Mouse (Mus musculus) MEL (cell line): ENCODE results near the gene Atp6v0a4. TPM values are rescaled to one million over a fixed set of nuclear protein-coding genes. Genes with fewer than 3 reads are reported as not detected.
A peak's percentile ranks its signal among the peaks of the same experiment; 100 is the strongest.

ENCODE experiments used
- DNase-seq: peaks from one replicate; pipeline ENCODE4 v3.0.0; 2011; ENCODE audit warnings: low read depth, low spot score
- H3K27ac ChIP-seq: 2 replicates; pipeline ENCODE4 v1.5.1; 2012; ENCODE audit warnings: low read depth, mild to moderate bottlenecking, control low read depth, low read length, moderate library complexity; ENCODE audit not compliant: control insufficient read depth
- H3K27me3 ChIP-seq, 2 experiments: fragments of 150-350 bp in 1 of 2; sonication (generic) in 1 of 2; 2 replicates each; pipeline ENCODE4 v1.6.1; 2012; ENCODE audit warnings: low read length in 2 of 2, mild to moderate bottlenecking in 2 of 2, improper control_type of control experiment in 1 of 2, moderate library complexity in 1 of 2; ENCODE audit not compliant: insufficient read depth in 2 of 2, control insufficient read depth in 1 of 2
- H3K36me3 ChIP-seq, 2 experiments: 2 replicates each; pipeline ENCODE4 v1.6.1; 2012 to 2014; ENCODE audit warnings: low read length in 2 of 2, improper control_type of control experiment in 1 of 2, inconsistent platforms in 1 of 2, mild to moderate bottlenecking in 1 of 2; ENCODE audit not compliant: insufficient read depth in 2 of 2, control insufficient read depth in 1 of 2
- H3K4me1 ChIP-seq, 2 experiments: fragments of 150-350 bp in 1 of 2; sonication (generic) in 1 of 2; 2 replicates each; pipeline ENCODE4 v1.6.1; 2012; ENCODE audit warnings: low read length in 2 of 2, improper control_type of control experiment in 1 of 2, mild to moderate bottlenecking in 1 of 2; ENCODE audit not compliant: insufficient read depth in 2 of 2, control insufficient read depth in 1 of 2
- H3K4me3 ChIP-seq, 2 experiments: fragments of 150-350 bp in 1 of 2; sonication (generic) in 1 of 2; 2 replicates each; pipeline ENCODE4 v1.5.1; 2012; ENCODE audit warnings: low read depth in 2 of 2, low read length in 2 of 2, mild to moderate bottlenecking in 2 of 2, moderate library complexity in 2 of 2, control low read depth in 1 of 2, improper control_type of control experiment in 1 of 2; ENCODE audit not compliant: control insufficient read depth in 1 of 2, insufficient read depth in 1 of 2
- H3K79me2 ChIP-seq: 2 replicates; pipeline ENCODE4 v1.6.1; 2012; ENCODE audit warnings: mild to moderate bottlenecking, low read length, moderate library complexity; ENCODE audit not compliant: control insufficient read depth, poor library complexity, insufficient read depth
- H3K9ac ChIP-seq: 2 replicates; pipeline ENCODE4 v1.6.1; 2012; ENCODE audit warnings: low read depth, mild to moderate bottlenecking, control low read depth, low read length, moderate library complexity; ENCODE audit not compliant: control insufficient read depth, poor library complexity, severe bottlenecking
- H3K9me3 ChIP-seq: fragments of 150-350 bp; sonication (generic); replicated peaks from 2 replicates; pipeline ENCODE4 v1.6.1; 2012; ENCODE audit warnings: mild to moderate bottlenecking, low read length, improper control_type of control experiment, moderate library complexity; ENCODE audit not compliant: insufficient read depth
- BHLHE40 ChIP-seq: IDR thresholded peaks from 2 replicates; pipeline ENCODE4 v1.6.1; 2012; ENCODE audit warnings: low read depth, mild to moderate bottlenecking, inconsistent platforms, low read length, improper control_type of control experiment, borderline replicate concordance
- CTCF ChIP-seq, 3 experiments: IDR thresholded peaks in 2 of 3; conservative IDR thresholded peaks in 1 of 3; 2 replicates each; pipeline ENCODE4 v1.5.1; 2011 to 2012; ENCODE audit warnings: low read length in 3 of 3, low read depth in 2 of 3, mild to moderate bottlenecking in 2 of 3, improper control_type of control experiment in 1 of 3, inconsistent platforms in 1 of 3, mixed read lengths in 1 of 3, moderate library complexity in 1 of 3; ENCODE audit not compliant: control insufficient read depth in 1 of 3, insufficient read depth in 1 of 3, poor library complexity in 1 of 3, severe bottlenecking in 1 of 3
- ELF1 ChIP-seq: IDR thresholded peaks from 2 replicates; pipeline ENCODE4 v1.6.1; 2014; ENCODE audit warnings: low read depth, mild to moderate bottlenecking, inconsistent platforms, low read length, improper control_type of control experiment, moderate library complexity
- GATA1 ChIP-seq: IDR thresholded peaks from 2 replicates; pipeline ENCODE4 v1.6.1; 2011; ENCODE audit warnings: low read depth, low read length, improper control_type of control experiment
- HCFC1 ChIP-seq: IDR thresholded peaks from 2 replicates; pipeline ENCODE4 v1.6.1; 2012; ENCODE audit warnings: low read depth, mild to moderate bottlenecking, inconsistent platforms, low read length, improper control_type of control experiment, moderate library complexity
- MAZ ChIP-seq: IDR thresholded peaks from 2 replicates; pipeline ENCODE4 v1.6.1; 2012; ENCODE audit warnings: low read depth, mild to moderate bottlenecking, inconsistent platforms, low read length, improper control_type of control experiment
- MXI1 ChIP-seq: IDR thresholded peaks from 2 replicates; pipeline ENCODE4 v1.6.1; 2011; ENCODE audit warnings: mild to moderate bottlenecking, low read depth, low read length, improper control_type of control experiment
- MYC ChIP-seq: IDR thresholded peaks from 2 replicates; pipeline ENCODE4 v1.6.1; 2011; ENCODE audit warnings: low read depth, mild to moderate bottlenecking, low read length, improper control_type of control experiment, moderate library complexity
- POLR2AphosphoS2 ChIP-seq: IDR thresholded peaks from 2 replicates; pipeline ENCODE4 v1.6.1; 2011; ENCODE audit warnings: low read length, improper control_type of control experiment
- POLR2AphosphoS5 ChIP-seq: IDR thresholded peaks from 2 replicates; pipeline ENCODE4 v1.6.1; 2012; ENCODE audit warnings: low read depth, borderline replicate concordance, mild to moderate bottlenecking, inconsistent platforms, low read length, moderate library complexity, mixed read lengths
- RAD21 ChIP-seq: IDR thresholded peaks from 2 replicates; pipeline ENCODE4 v1.6.1; 2011; ENCODE audit warnings: mild to moderate bottlenecking, low read depth, low read length, improper control_type of control experiment
- RCOR1 ChIP-seq: IDR thresholded peaks from 2 replicates; pipeline ENCODE4 v1.6.1; 2012; ENCODE audit warnings: low read depth, mild to moderate bottlenecking, inconsistent platforms, low read length, improper control_type of control experiment
- SMC3 ChIP-seq: IDR thresholded peaks from 2 replicates; pipeline ENCODE4 v1.6.1; 2011; ENCODE audit warnings: low read depth, low read length, improper control_type of control experiment
- TAL1 ChIP-seq: IDR thresholded peaks from 2 replicates; pipeline ENCODE4 v1.6.1; 2012; ENCODE audit warnings: mild to moderate bottlenecking, inconsistent platforms, low read length, moderate library complexity, mixed read lengths
- TCF12 ChIP-seq: IDR thresholded peaks from 2 replicates; pipeline ENCODE4 v1.6.1; 2014; ENCODE audit warnings: low read depth, mild to moderate bottlenecking, inconsistent platforms, low read length, improper control_type of control experiment, moderate library complexity
- USF1 ChIP-seq: IDR thresholded peaks from 2 replicates; pipeline ENCODE4 v1.6.1; 2014; ENCODE audit warnings: low read depth, mild to moderate bottlenecking, inconsistent platforms, low read length, improper control_type of control experiment, moderate library complexity
- ZC3H11A ChIP-seq: IDR thresholded peaks from 2 replicates; pipeline ENCODE4 v1.6.1; 2012; ENCODE audit warnings: low read depth, mild to moderate bottlenecking, inconsistent platforms, low read length, improper control_type of control experiment
- ZKSCAN1 ChIP-seq: IDR thresholded peaks from 2 replicates; pipeline ENCODE4 v1.6.1; 2012; ENCODE audit warnings: low read depth, mild to moderate bottlenecking, inconsistent platforms, low read length, improper control_type of control experiment, moderate library complexity
- ZMIZ1 ChIP-seq: IDR thresholded peaks from 2 replicates; pipeline ENCODE4 v1.6.1; 2012; ENCODE audit warnings: low read depth, mild to moderate bottlenecking, inconsistent platforms, low read length, improper control_type of control experiment, moderate library complexity
- ZNF384 ChIP-seq: IDR thresholded peaks from 2 replicates; pipeline ENCODE4 v1.6.1; 2012; ENCODE audit warnings: low read depth, mild to moderate bottlenecking, inconsistent platforms, low read length, improper control_type of control experiment
- polyA plus RNA-seq, 2 experiments: library from polyadenylated mRNA; stranded (reverse) in 1 of 2; unstranded in 1 of 2; fragments of >175 nt in 1 of 2; fragments of >200 nt in 1 of 2; gene quantifications; 2 replicates each; pipeline versions ENCODE4 v1.2.1 to v1.2.4; 2012; ENCODE audit warnings: low replicate concordance in 2 of 2, low read depth in 1 of 2; ENCODE audit not compliant: insufficient read length in 2 of 2, insufficient read depth in 1 of 2, missing spikeins in 1 of 2
- total RNA-seq: library from RNA; depleted of rRNA; stranded (reverse); fragments of 300-350 nt; gene quantifications from 2 replicates; pipeline ENCODE4 v1.2.3, GENCODE M21; 2012; rRNA removed

Gene Atp6v0a4
- total and polyA plus RNA-seq, 3 experiments = 0.12 TPM; not detected in 2

GRCm38 (mm10) chr6:38012829-38013228 lies 111.6 kb downstream of the Atp6v0a4 start:
- Histone ChIP-seq H3K36me3 (no peaks in the 10 kb centered on the region), H3K9me3 (no peaks in the 10 kb centered on the region), H3K9ac (no peak overlapping the region), H3K27ac (no peak overlapping the region), H3K4me1 (no peaks in the 10 kb centered on the region), H3K79me2 (no peaks in the 10 kb centered on the region), H3K27me3 (0 out of 4 replicates have a peak, but pooled peaks cover 0 to 2% of the 10 kb centered on the region in 2 experiments), H3K4me3 (no peak overlapping the region)
- DNase-seq = no peak
- TF ChIP-seq ZC3H11A = no peak
- no peak for TF ChIP-seq MAZ

- no peaks in the 10 kb centered on the region; a peak in 1 of 4 replicates for H3K27me3 ChIP-seq
- no peaks in the 10 kb centered on the region for H3K4me1 ChIP-seq
- DNase-seq = peak; percentile 74
- H3K9ac ChIP-seq = no peak overlapping the region
- no peaks in the 10 kb centered on the region for H3K79me2 ChIP-seq
- no peak overlapping the region for H3K4me3 ChIP-seq
- H3K27ac ChIP-seq = no peak overlapping the region
- no peaks in the 10 kb centered on the region for H3K36me3 ChIP-seq
- no peak for TF ChIP-seq POLR2AphosphoS2
- no peak for TF ChIP-seq TAL1
- TF ChIP-seq TCF12 = no peak
- no peak for TF ChIP-seq USF1
- TF ChIP-seq MXI1 = no peak
- TF ChIP-seq ELF1 = no peak
- TF ChIP-seq MYC = peak; percentile 32; the same call in 1 of the 2 replicates
- TF ChIP-seq ZC3H11A = peak; percentile 29
- TF ChIP-seq CTCF (IDR thresholded peaks at IDR 0.05 in 2 of 3, conservative IDR thresholded peaks at IDR 0.05 in 1 of 3; ENCODE audit: control insufficient read depth in 1 of 3, insufficient read depth in 1 of 3, low read depth in 2 of 3, low read length in 3 of 3, poor library complexity in 1 of 3, severe bottlenecking in 1 of 3) = peak; percentile 50 to 62 (median 60)
- no peak for TF ChIP-seq POLR2AphosphoS5
- no peak for TF ChIP-seq ZNF384
- no peak for TF ChIP-seq HCFC1
- peak; percentile 50 for TF ChIP-seq RAD21
- peak; percentile 55; the same call in 1 of the 2 replicates for TF ChIP-seq BHLHE40
- TF ChIP-seq GATA1 = no peak
- TF ChIP-seq SMC3 = peak; percentile 65
- TF ChIP-seq ZMIZ1 = no peak
- TF ChIP-seq RCOR1 = no peak
- TF ChIP-seq ZKSCAN1 = no peak
- no peaks in the 10 kb centered on the region for H3K9me3 ChIP-seq
Measured at GRCm38 (mm10) chr6:38007459-38007858, 116.9 kb downstream of the Atp6v0a4 start.

Other genes with a start within 250 kb of the Atp6v0a4 start
- not detected in 2 replicates for gene Svopl, start 77.6 kb downstream of the Atp6v0a4 start, total RNA-seq
- gene Svopl, start 77.6 kb downstream of the Atp6v0a4 start, polyA plus RNA-seq = not detected
- gene Tmem213, start 15.3 kb downstream of the Atp6v0a4 start, total RNA-seq = not detected in 2 replicates
- not detected for gene Tmem213, start 15.3 kb downstream of the Atp6v0a4 start, polyA plus RNA-seq
- gene D630045J12Rik, start 129.4 kb upstream of the Atp6v0a4 start, total RNA-seq = 2.2 and 2.5 TPM in 2 replicates
- 1 to 10 TPM in 1 of 2 experiments, not detected in 1; 6.2 TPM for gene D630045J12Rik, start 129.4 kb upstream of the Atp6v0a4 start, polyA plus RNA-seq
- 1.8 and 2.0 TPM in 2 replicates for gene Zc3hav1l, start 174.7 kb upstream of the Atp6v0a4 start, total RNA-seq
- gene Zc3hav1l, start 174.7 kb upstream of the Atp6v0a4 start, polyA plus RNA-seq = 1 to 10 TPM in 1 of 2 experiments, not detected in 1; 5.8 TPM
- 66.6 and 88.1 TPM in 2 replicates for gene Zc3hav1, start 230.0 kb upstream of the Atp6v0a4 start, total RNA-seq
- gene Zc3hav1, start 230.0 kb upstream of the Atp6v0a4 start, polyA plus RNA-seq = 10 to 100 TPM; 68.3 to 71.0 TPM